Mouse (Mus musculus) ovary, postnatal 14 days (tissue): ENCODE measurements at regions not wholly inside any gene's neighbourhood (a gene's known extent, or its start where the extent isn't known, plus 50 kb on each side); places are given as distances from the start of the nearest gene placed in this dataset.
A peak's percentile ranks its signal among the peaks of the same experiment; 100 is the strongest.
"Not testable (repeated sequence)": the region's sequence is repeated elsewhere in the genome, so short reads cannot be mapped to it uniquely, and the experiment has no call there.

Source experiments
- DNase-seq: peaks from one replicate; pipeline ENCODE4 v3.0.0; 2022; ENCODE audit warnings: low spot score

DNA sequence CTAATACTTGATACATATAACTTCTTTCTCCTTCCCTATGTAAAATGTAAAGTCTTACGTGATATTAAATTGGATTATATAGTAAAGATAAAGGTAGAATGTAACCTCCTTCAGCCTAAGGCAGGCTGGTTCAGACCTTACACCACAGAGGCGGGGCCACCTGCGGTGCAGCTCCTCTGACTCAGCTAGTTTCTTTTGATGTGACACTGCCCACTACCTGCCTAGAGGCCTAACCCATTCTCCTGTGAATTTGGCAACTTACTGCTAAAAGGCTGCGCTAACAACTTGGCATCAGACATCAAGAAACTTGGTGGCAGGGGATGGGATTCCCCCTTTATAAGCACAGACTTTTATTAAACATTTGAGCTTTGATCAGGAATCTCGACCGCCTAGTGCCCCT lies 74.5 kb downstream of the Aasdhppt start:
- no peak for DNase-seq

DNA sequence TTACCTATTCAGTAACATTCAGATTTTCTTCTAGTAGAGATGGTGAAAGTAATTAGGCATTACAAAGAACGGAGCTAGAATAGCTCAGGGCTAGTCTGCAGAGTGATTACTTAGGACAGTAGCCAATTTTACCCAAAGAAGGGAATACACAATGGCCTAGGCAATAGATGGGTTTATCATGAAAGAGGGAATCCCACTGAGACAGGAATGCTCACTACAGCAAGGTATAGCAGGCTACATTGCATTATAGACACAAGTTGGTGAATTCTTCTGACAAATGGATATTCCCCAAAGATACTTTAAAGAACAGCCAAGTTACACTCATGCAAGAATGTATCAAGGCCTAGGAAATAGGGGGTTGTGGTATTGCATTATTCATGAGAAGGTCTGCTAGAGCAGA lies 94.7 kb downstream of the Aasdhppt start:
- not testable (repeated sequence) for DNase-seq

DNA sequence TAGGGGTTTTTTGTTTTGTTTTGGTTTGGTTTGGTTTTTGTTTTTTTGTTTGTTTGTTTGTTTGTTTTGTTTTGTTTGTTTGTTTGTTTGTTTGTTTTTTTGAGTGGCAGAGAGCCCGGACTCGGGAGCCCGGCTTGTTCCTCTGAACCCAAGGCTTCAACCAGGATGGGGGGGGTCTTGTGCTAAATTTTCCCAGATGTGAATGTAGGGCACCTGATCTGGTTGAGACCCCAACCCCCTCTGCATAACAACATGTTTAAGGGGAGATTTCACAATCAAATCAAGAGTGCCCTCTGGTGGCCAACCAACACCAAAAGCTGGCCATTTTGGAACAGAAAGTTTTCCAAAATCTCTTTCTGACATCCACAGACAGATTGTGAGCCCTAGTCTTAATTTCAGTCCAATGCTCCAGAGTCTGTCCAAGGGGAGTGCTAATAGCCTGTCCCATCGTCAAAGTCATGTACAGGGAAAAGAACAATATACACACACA lies 99.2 kb downstream of the Aasdhppt start:
- DNase-seq = peak; percentile 9

DNA sequence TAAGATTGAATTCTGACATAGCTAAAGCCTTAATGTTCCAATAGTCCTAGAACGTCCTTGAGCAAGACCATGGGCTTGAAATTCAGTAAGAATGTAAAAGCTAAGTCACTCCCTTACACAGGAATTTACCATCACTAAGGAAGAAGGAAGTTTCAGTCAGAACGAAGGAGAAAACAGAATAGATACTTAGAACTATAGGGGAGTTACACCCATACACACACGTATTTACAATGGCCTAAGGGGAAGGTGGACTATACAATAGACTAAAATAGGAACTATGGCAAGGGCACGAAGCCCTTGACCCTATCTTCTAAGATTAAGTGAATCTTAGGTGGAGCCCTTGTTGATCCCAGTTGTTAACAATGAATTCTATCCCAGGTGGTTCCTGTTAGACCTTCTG lies 116.5 kb downstream of the Aasdhppt start:
- not testable (repeated sequence) for DNase-seq

DNA sequence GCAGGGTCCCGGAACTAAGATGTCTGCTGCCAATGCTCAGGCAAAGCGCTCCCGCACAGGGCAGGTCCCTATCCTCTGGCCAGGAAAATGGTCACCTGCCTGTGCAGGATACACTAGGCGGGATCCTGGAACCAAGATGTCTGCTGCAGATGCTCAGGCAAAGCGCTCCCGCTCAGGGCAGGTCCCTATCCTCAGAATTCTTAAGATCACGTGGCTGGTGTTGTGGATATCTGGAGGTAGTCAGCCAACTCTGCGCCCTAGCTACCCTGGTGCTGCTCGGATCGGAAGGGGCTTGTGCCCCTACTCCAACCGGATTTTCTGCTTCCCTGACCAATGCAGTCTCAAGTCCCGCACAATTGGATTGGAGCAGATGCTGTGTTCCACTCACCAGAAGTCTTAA lies 153.3 kb downstream of the Aasdhppt start:
- not testable (repeated sequence) for DNase-seq

DNA sequence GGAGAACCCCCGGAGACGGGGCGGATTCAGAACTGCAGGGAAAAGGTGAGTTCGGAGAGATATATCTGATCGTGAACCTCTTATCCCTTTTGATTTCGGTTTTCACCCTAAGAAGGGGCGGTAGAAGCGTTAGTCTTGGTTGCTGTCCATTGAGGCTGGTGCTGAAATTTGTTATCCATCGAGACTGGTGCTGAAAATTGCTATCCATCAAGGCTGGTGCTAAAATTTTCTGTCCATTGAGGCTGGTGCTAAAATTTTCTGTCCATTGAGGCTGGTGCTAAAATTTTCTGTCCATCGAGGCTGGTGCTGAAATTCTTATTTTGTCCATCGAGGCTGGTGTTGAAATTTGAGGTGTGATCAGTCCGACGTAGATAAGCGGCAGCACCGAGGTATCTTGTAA lies 170.4 kb downstream of the Aasdhppt start:
- DNase-seq = peak; percentile 36

DNA sequence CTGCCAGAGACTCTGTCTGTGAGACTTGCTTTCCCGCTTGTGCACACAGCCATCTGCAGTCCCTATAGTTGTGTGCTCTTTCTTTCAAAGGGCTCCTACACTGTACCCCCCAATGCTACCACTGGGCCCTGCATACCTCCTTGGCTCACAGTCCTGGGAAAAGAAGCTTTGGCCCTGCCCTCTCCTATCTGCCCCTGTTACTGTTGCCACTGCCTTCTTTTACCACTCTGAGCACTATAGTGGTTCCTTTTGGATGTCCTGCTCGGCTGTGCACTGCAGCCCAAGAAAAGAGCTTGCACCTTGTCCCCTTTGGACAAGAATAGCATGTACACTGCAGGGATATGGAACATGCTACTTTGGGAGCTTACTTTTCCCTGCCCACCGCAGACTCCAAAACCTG lies 216.8 kb downstream of the Aasdhppt start:
- no peak for DNase-seq

DNA sequence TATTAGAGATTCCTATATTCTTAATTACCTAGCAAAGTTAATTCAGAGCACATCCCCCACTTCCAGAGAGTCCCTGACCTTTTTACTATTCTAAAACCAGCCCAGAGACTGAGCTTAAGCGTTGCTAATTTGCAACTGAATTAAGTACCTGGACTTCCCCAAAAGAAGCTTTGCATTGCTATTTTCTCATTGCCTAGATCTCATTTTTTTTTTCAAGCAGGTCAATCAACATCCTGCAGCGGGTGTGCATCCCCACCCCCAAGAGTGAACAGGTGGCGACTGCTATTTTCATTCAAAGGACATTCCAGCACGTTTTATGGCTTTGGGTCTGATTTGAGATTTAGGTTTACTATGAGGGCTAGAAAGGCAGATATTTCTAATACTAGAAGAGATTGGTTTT lies 226.6 kb downstream of the Aasdhppt start:
- DNase-seq = not testable (repeated sequence)

DNA sequence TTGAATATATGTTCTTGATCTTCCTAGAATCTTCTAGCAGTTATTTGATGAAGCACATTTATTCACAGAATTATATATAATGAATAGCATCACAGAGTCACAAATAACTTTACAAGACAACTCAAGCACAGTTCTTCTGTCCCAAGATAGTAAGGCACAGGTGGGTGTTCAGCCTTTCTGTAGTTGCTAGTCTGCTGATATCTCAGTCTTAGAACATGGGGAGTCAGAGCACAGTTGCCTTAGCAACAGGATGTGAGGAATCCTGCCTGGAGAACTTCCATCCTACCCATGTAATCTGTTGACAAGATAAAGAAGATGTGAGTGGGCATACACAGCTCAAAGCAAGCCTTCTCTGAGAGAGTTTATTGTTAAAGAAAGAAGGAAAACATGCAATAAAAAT lies 248.2 kb downstream of the Aasdhppt start:
- no peak for DNase-seq

DNA sequence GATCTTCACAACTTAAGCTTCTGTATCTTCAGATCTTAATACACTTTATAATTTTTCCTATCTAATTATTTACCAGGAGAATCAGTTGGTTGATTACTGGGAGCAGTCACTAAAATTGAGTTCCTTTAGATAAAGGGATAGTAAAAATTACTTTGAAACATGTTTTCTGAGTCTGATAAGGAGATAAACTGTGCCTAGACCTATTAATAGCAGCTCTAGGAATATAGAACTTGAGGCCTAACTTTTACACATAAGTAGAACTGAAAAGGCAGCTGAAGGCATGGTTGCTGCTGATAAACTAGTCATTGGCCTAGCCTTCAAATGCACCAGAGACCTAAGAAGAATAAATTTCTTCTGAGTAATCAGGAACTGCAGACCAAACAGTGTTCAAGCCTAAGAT lies 260.5 kb downstream of the Aasdhppt start:
- DNase-seq = no peak

DNA sequence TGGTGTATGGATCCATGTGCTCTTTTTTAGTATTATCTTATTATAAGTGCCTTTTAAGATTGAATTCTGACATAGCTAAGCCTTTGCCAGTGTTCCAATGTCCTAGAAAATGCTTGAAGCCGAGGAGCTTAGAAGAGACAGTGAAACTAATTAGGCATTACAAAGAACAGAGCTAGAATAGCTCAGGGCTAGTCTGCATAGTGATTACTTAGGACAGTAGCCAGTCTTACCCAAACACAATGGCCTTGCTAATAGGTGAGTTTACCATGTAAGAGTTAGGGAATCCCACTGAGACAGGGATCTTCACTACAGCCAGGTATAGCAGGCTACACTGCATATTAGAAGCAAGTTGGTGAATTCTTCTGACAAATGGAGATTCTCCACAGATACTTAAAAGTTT lies 261.6 kb downstream of the Aasdhppt start:
- not testable (repeated sequence) for DNase-seq

DNA sequence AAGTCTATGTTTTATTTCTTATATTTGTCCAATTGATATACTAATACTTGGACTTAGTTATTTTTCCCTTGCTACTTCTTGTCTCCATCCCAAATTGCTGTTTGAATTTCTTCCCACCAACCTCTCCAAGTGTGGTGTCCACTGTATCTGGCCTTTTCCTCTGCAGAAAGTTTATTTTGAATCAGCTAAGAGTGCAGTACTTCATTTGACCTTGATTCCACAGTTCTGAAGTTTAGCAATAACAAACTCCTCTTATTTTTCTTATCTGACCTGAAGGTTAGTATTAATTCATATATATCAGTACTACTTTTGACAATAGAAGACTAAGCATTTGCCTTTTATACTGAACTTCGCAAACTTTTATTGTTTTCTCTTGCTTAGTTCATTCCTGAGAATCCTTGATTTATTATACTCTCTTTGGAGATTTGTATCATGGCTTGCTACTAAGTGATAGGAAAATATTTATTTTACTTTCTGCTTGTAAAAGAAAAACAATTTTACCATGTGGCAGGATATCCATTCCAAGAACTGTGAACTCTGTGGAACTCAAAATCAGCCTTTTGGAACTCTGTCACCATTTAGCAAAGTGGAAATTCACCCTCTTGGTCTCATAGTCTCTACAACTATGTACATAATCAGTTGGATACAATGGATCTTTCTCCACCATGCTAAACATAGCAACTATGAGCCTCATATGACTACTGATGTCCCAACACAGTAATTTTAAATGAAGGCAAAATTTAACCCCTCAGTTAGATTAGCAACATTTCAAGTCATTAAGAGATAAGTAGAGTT lies 268.2 kb downstream of the Aasdhppt start:
- DNase-seq = no peak

DNA sequence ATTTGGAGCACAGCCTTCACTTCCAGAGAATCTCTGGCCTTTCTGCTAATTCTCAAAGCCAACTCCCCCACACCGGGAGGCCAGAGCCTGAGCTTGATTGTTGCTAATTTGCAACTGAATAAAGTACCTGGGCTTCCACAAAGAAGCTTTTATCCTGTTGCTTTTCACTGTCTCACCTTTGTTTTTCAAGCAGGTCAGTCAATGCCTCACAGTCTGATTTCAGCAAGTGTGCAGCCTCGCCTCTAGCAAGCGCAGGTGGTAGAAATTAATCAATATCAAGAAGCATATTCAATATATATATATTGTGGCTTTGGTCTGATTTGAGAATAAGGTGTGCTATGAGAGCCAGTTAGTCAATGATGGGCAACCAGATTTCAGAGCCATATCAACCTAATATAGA lies 282.1 kb downstream of the Aasdhppt start:
- not testable (repeated sequence) for DNase-seq

DNA sequence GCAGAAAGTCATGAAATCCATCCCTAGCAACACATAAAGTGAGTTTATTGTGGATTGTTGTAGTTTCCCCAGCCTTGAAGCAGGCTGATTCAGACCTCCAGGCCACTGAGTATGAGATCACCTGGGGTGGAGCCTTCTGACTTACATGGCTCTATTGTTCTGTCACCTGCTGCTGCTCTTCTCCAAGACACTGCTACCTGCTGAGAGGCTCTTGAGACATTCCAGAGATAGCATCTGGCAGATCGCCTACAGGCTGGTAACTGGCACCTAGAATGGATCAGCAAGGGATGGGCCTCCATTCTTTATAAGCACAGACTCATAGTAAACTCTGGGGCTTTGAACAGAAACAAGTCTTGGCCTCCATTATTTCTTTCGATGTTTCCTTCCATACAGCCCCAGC lies 289.2 kb downstream of the Aasdhppt start:
- no peak for DNase-seq

DNA sequence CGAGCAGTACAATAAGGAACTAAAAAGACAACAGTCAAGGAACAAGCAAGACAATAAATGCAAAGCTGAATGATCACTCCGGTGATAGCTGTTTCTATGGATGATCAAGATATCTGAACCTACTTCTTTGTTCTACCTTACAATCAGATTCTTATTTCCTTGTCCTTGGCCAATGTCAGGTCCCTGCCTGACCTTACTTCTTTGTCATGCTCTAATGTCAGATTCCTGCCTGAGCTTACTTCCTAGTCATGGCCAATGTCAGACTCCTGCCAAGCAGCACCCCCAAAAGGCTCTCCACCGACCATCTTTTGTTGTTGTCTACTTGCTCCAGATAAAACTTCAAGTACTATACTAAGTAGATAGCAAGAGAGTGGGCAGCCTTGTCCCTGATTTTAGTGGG lies 312.6 kb downstream of the Aasdhppt start:
- no peak for DNase-seq

DNA sequence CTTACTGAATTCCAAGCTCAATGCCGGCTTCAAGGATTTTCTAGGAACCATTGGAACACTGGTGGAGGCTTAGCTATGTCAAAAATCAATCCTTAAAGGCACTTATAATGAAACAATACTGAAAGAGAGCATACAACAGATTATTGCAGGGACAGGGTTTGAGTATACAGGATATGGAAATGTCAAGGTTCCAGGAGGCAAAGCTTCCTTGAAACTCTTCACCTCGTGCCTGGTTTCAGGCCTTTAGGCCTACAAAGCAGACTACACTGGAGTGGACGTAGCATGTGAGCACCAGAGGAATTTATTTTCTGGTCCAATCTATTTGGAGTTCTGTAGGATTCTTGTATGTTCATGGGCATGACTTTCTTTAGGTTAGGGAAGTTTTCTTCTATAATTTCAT lies 320.9 kb downstream of the Aasdhppt start:
- not testable (repeated sequence) for DNase-seq

DNA sequence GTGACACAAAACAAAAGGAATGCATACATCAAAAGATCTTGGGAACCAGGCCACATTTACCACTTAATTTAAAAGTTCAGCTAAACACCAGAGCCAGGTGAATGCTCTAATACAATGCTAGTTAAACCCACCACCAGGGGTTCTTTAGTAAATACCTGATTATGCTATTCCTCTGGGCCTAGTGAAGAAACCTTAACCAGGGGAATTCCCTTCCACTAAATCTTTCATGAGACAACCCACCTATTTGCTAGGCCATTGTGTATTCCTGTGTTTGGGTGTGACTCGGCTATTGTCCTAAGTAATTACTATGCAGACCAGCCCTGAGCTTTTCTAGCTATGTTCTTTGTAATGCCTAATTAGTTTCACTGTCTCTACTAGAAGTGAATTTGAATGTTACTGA lies 321.3 kb downstream of the Aasdhppt start:
- DNase-seq = not testable (repeated sequence)
